Mouse (Mus musculus): ENCODE data around the gene Igf1.

GRCm38 (mm10) chr10:87869151-87869550 lies 11.1 kb downstream of the Igf1 start:
- TF ChIP-seq CTCF (IDR thresholded peaks at IDR 0.05; ENCODE audit: extremely low read depth, insufficient read depth, insufficient read length, insufficient replicate concordance) (no peak), POLR2A (IDR thresholded peaks at IDR 0.05; ENCODE audit: low read depth, low read length) (no peak)

All from spleen, adult 2 months (tissue).